Mouse (Mus musculus) myocyte (in vitro differentiated cells): ENCODE results near the gene Ube4b.

ENCODE experiments used
- CEBPB ChIP-seq: IDR thresholded peaks from 2 replicates; pipeline ENCODE4 v1.6.1; 2011; ENCODE audit warnings: mild to moderate bottlenecking, moderate library complexity; ENCODE audit not compliant: poor library complexity, insufficient read depth, severe bottlenecking
- MAX ChIP-seq: IDR thresholded peaks from one replicate; pipeline ENCODE4 v1.6.1; 2011; ENCODE audit warnings: low read depth, mild to moderate bottlenecking, control low read depth
- MYOD1 ChIP-seq, 3 experiments: IDR thresholded peaks; one replicate each; pipeline ENCODE4 v1.6.1; 2011; ENCODE audit warnings: control low read depth in 2 of 3, low read depth in 2 of 3, mild to moderate bottlenecking in 2 of 3, moderate library complexity in 1 of 3; ENCODE audit not compliant: insufficient read length in 2 of 3, control insufficient read depth in 1 of 3
- MYOG ChIP-seq, 3 experiments: IDR thresholded peaks; one replicate each; pipeline ENCODE4 v1.6.1; 2011; ENCODE audit warnings: control low read depth in 2 of 3, low read depth in 2 of 3, mild to moderate bottlenecking in 2 of 3; ENCODE audit not compliant: insufficient read length in 2 of 3, control insufficient read depth in 1 of 3, insufficient read depth in 1 of 3
- POLR2A ChIP-seq: IDR thresholded peaks from one replicate; pipeline ENCODE4 v1.6.1; 2011; ENCODE audit warnings: low read depth, mild to moderate bottlenecking, control low read depth, moderate library complexity; ENCODE audit not compliant: insufficient read length
- POLR2AphosphoS2 ChIP-seq: IDR thresholded peaks from one replicate; pipeline ENCODE4 v1.6.1; 2011; ENCODE audit warnings: low read depth, control low read depth; ENCODE audit not compliant: insufficient read length
- REST ChIP-seq: IDR thresholded peaks from one replicate; pipeline ENCODE4 v1.6.1; 2011; ENCODE audit warnings: mild to moderate bottlenecking, control low read depth, moderate library complexity; ENCODE audit not compliant: insufficient read depth, insufficient read length
- SRF ChIP-seq: IDR thresholded peaks from one replicate; pipeline ENCODE4 v1.6.1; 2011; ENCODE audit warnings: low read depth; ENCODE audit not compliant: control insufficient read depth, insufficient read length
- TCF12 ChIP-seq: IDR thresholded peaks from one replicate; pipeline ENCODE4 v1.6.1; 2011; ENCODE audit warnings: mild to moderate bottlenecking, control low read depth; ENCODE audit not compliant: poor library complexity, insufficient read depth, severe bottlenecking
- TCF3 ChIP-seq: IDR thresholded peaks from one replicate; pipeline ENCODE4 v1.6.1; 2011; ENCODE audit warnings: low read depth, control low read depth; ENCODE audit not compliant: insufficient read length
- USF1 ChIP-seq: IDR thresholded peaks from one replicate; pipeline ENCODE4 v1.6.1; 2011; ENCODE audit warnings: low read depth, mild to moderate bottlenecking, control low read depth, moderate library complexity

DNA sequence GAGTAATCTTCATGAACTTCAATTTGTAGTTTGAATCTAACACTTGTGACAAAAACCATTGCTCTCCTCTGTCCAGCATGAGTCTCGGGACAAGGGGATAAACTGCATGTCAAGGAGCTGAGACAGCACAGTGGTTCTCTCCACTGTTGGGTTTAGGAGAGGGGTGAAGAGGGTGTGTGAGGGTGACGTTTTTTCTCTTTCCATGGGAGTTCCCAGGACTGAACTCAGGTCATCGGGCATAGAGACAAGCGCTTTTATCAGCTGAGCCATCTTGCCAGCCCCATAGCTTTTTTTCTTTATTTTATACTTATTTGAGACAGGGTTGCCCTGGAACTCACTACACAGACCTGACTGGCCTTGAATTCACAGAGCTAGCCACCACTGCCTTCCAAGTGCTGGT is 32.3 kb downstream of the Ube4b start:
- TF ChIP-seq MYOD1 (IDR thresholded peaks at IDR 0.05; ENCODE audit: control insufficient read depth in 1 of 3, insufficient read length in 2 of 3, low read depth in 2 of 3) (no peak), MYOG (IDR thresholded peaks at IDR 0.05; ENCODE audit: control insufficient read depth in 1 of 3, insufficient read depth in 1 of 3, insufficient read length in 2 of 3, low read depth in 2 of 3) (no peak), SRF (no peak), USF1 (no peak), POLR2AphosphoS2 (no peak), TCF12 (no peak), POLR2A (no peak), REST (no peak), MAX (no peak), CEBPB (no peak), TCF3 (no peak)
